Mouse (Mus musculus): Measurements from ENCODE around the gene Tex14.
"Not testable (repeated sequence)": the region's sequence is repeated elsewhere in the genome, so short reads cannot be mapped to it uniquely, and the experiment has no call there.

The Tex14 gene

GRCm38 (mm10) chr11:87470807-87471698 lies 66.2 kb downstream of the Tex14 start:
- peak; percentile 84 for DNase-seq (ENCODE audit: low read depth, low spot score)

- not testable (repeated sequence) for DNase-seq (ENCODE audit: low read depth, low spot score)
Observed at GRCm38 (mm10) chr11:87471699-87471997, 66.8 kb downstream of the Tex14 start.

- peak; percentile 36 for DNase-seq (ENCODE audit: low read depth, low spot score)
Observed at GRCm38 (mm10) chr11:87472058-87472457, 67.2 kb downstream of the Tex14 start.

GRCm38 (mm10) chr11:87479172-87479571 lies 74.3 kb downstream of the Tex14 start:
- DNase-seq (ENCODE audit: low read depth, low spot score): not testable (repeated sequence)

GRCm38 (mm10) chr11:87483796-87484326 lies 79.0 kb downstream of the Tex14 start:
- no peak for DNase-seq (ENCODE audit: low read depth, low spot score)

GRCm38 (mm10) chr11:87488948-87489347 lies 84.1 kb downstream of the Tex14 start:
- no peak for DNase-seq (ENCODE audit: low read depth, low spot score)

GRCm38 (mm10) chr11:87504690-87505214 lies 99.9 kb downstream of the Tex14 start:
- DNase-seq (ENCODE audit: low read depth, low spot score): peak; percentile 46

- no peak for DNase-seq (ENCODE audit: low read depth, low spot score)
Observed at GRCm38 (mm10) chr11:87506502-87506901, 101.6 kb downstream of the Tex14 start.

GRCm38 (mm10) chr11:87507043-87507442 lies 102.2 kb downstream of the Tex14 start:
- DNase-seq (ENCODE audit: low read depth, low spot score): no peak

GRCm38 (mm10) chr11:87519260-87519659 lies 114.4 kb downstream of the Tex14 start:
- DNase-seq (ENCODE audit: low read depth, low spot score): peak; percentile 42

- DNase-seq (ENCODE audit: low read depth, low spot score): no peak
Observed at GRCm38 (mm10) chr11:87523466-87523865, 118.6 kb downstream of the Tex14 start.

- no peak for DNase-seq (ENCODE audit: low read depth, low spot score)
Observed at GRCm38 (mm10) chr11:87523967-87524366, 119.1 kb downstream of the Tex14 start.

- DNase-seq (ENCODE audit: low read depth, low spot score): no peak
Observed at GRCm38 (mm10) chr11:87524780-87525179, 119.9 kb downstream of the Tex14 start.

GRCm38 (mm10) chr11:87527364-87527763 lies 122.5 kb downstream of the Tex14 start:
- DNase-seq (ENCODE audit: low read depth, low spot score): no peak

- DNase-seq (ENCODE audit: low read depth, low spot score): no peak
Observed at GRCm38 (mm10) chr11:87527990-87528389, 123.1 kb downstream of the Tex14 start.

GRCm38 (mm10) chr11:87531695-87532094 lies 126.8 kb downstream of the Tex14 start:
- DNase-seq (ENCODE audit: low read depth, low spot score): no peak

GRCm38 (mm10) chr11:87542285-87542684 lies 137.4 kb downstream of the Tex14 start:
- no peak for DNase-seq (ENCODE audit: low read depth, low spot score)

GRCm38 (mm10) chr11:87542906-87543305 lies 138.0 kb downstream of the Tex14 start:
- no peak for DNase-seq (ENCODE audit: low read depth, low spot score)

GRCm38 (mm10) chr11:87553342-87553741 lies 148.5 kb downstream of the Tex14 start:
- DNase-seq (ENCODE audit: low read depth, low spot score): no peak

GRCm38 (mm10) chr11:87554386-87554785 lies 149.5 kb downstream of the Tex14 start:
- DNase-seq (ENCODE audit: low read depth, low spot score): no peak

- DNase-seq (ENCODE audit: low read depth, low spot score): no peak
Observed at GRCm38 (mm10) chr11:87555106-87555703, 150.3 kb downstream of the Tex14 start.

GRCm38 (mm10) chr11:87561208-87561607 lies 156.3 kb downstream of the Tex14 start:
- DNase-seq (ENCODE audit: low read depth, low spot score): no peak

GRCm38 (mm10) chr11:87566501-87566900 lies 161.6 kb downstream of the Tex14 start, which contains the start of gene Gm11492:
TSS of gene Gm11492 (plus strand) at chr11:87566653.
- no peak for DNase-seq (ENCODE audit: low read depth, low spot score)

All from CD4-positive helper T cell, adult 2 months (primary cell).